Mouse (Mus musculus): ENCODE measurements around the gene Dhfr.

- no peak for TF ChIP-seq CHD1 (IDR thresholded peaks at IDR 0.05; ENCODE audit: low read depth, low read length)
- TF ChIP-seq TAL1 (IDR thresholded peaks at IDR 0.05; ENCODE audit: low read length), result no peak
- no peak for TF ChIP-seq CTCF (IDR thresholded peaks at IDR 0.05 in 2 of 3, conservative IDR thresholded peaks at IDR 0.05 in 1 of 3; ENCODE audit: control insufficient read depth in 1 of 3, insufficient read depth in 1 of 3, low read depth in 2 of 3, low read length in 3 of 3, poor library complexity in 1 of 3, severe bottlenecking in 1 of 3)
- no peak for TF ChIP-seq USF1 (IDR thresholded peaks at IDR 0.05; ENCODE audit: low read depth, low read length)
- TF ChIP-seq E2F4 (IDR thresholded peaks at IDR 0.05; ENCODE audit: borderline replicate concordance, low read depth, low read length), result no peak
- no peak for TF ChIP-seq POLR2A (IDR thresholded peaks at IDR 0.05; ENCODE audit: control insufficient read depth in 1 of 2, insufficient read depth in 1 of 2, low read depth in 1 of 2, low read length in 2 of 2, poor library complexity in 1 of 2)
- TF ChIP-seq BHLHE40 (IDR thresholded peaks at IDR 0.05; ENCODE audit: borderline replicate concordance, low read depth, low read length), result no peak
- TF ChIP-seq TCF12 (IDR thresholded peaks at IDR 0.05; ENCODE audit: low read depth, low read length), result no peak
- TF ChIP-seq RAD21 (IDR thresholded peaks at IDR 0.05; ENCODE audit: low read depth, low read length), result no peak
- TF ChIP-seq ZNF384 (IDR thresholded peaks at IDR 0.05; ENCODE audit: low read depth, low read length), result no peak
- TF ChIP-seq MAX (IDR thresholded peaks at IDR 0.05; ENCODE audit: low read length), result no peak
- no peak for TF ChIP-seq POLR2AphosphoS5 (IDR thresholded peaks at IDR 0.05; ENCODE audit: borderline replicate concordance, low read depth, low read length)
These were observed 23.9 kb upstream of the Dhfr start for GRCm38 (mm10) chr13:92330621-92331020.

Data from MEL (cell line).